Mouse (Mus musculus) olfactory bulb, adult 2 months (tissue): ENCODE results near the gene Psma6. TPM values are rescaled to one million over a fixed set of nuclear protein-coding genes. Genes with fewer than 3 reads are reported as not detected.

ENCODE experiments used
- H3K27ac ChIP-seq: fragments of 200-500 bp; 2 replicates; pipeline ENCODE4 v1.5.1; 2012; ENCODE audit warnings: low read depth, low read length; ENCODE audit not compliant: insufficient read depth
- H3K4me1 ChIP-seq: fragments of 200-500 bp; 2 replicates; pipeline ENCODE4 v1.6.1; 2012; ENCODE audit warnings: low read length; ENCODE audit not compliant: control insufficient read depth, insufficient read depth
- H3K4me3 ChIP-seq: fragments of 200-500 bp; 2 replicates; pipeline ENCODE4 v1.5.1; 2012; ENCODE audit warnings: mild to moderate bottlenecking, low read depth, low read length, moderate library complexity; ENCODE audit not compliant: insufficient read depth
- CTCF ChIP-seq: fragments of 200-500 bp; IDR thresholded peaks from 2 replicates; pipeline ENCODE4 v1.5.1; 2012; ENCODE audit warnings: low read depth, mild to moderate bottlenecking, low read length, moderate library complexity; ENCODE audit not compliant: insufficient read depth
- POLR2A ChIP-seq: fragments of 200-500 bp; IDR thresholded peaks from 2 replicates; pipeline ENCODE4 v1.6.1; 2012; ENCODE audit warnings: mild to moderate bottlenecking, low read depth, low read length, moderate library complexity; ENCODE audit not compliant: insufficient read depth
- WGBS: fragments of 180-500 bp; shearing (Covaris S2); methylation state at CpG from one replicate; pipeline ENCODE4 v1.1.7; 2018; 5-methylcytosine and 5-hydroxymethylcytosine counted together
- polyA plus RNA-seq: library from polyadenylated mRNA; stranded (reverse); fragments of >200 nt; gene quantifications from 2 replicates; pipeline ENCODE4 v1.2.4, GENCODE M21; 2012; ENCODE audit warnings: low replicate concordance; ENCODE audit not compliant: missing spikeins, insufficient read depth, insufficient read length

The Psma6 gene
- polyA plus RNA-seq, 1 experiment = not detected

DNA sequence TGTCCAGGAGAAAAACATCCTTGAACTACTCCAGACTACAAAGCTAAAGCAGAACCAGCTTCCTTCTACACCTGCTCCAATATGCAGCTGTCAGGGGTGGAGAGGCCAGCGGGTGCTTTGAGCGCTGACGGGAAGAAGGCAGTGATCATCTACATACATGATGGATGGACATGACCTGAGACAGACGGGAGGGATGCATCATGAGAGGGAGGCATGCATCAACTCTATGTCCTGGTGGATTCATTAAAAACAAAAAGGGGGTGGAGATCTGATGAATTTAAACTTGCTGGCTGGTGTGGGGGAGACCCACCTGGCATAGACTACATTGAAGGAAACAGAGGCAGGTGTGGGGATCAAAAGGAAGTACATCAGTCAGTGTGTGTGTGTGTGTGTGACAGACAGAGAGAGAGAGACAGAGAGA lies 60.0 kb downstream of the Psma6 start:
- 92% methylated on average over 4 of the region's 4 CpGs for WGBS
- Histone ChIP-seq H3K4me1 (peaks cover 30% of the 10 kb centered on the region), H3K27ac (no peak overlapping the region)

GRCm38 (mm10) chr12:55445583-55445982 lies 61.6 kb downstream of the Psma6 start:
- TF ChIP-seq CTCF (no peak), POLR2A (no peak)
- WGBS = 88% methylated on average over 4 of the region's 4 CpGs
- Histone ChIP-seq H3K27ac (0 out of 2 replicates have a peak overlapping the region, but pooled peaks have one; percentile 93), H3K4me1 (peaks cover 36% of the 10 kb centered on the region), H3K4me3 (no peak overlapping the region)

More for the DNA sequence above, 60.0 kb downstream of the Psma6 start:
- TF ChIP-seq POLR2A (no peak), CTCF (no peak)
- no peak overlapping the region for H3K4me3 ChIP-seq

DNA sequence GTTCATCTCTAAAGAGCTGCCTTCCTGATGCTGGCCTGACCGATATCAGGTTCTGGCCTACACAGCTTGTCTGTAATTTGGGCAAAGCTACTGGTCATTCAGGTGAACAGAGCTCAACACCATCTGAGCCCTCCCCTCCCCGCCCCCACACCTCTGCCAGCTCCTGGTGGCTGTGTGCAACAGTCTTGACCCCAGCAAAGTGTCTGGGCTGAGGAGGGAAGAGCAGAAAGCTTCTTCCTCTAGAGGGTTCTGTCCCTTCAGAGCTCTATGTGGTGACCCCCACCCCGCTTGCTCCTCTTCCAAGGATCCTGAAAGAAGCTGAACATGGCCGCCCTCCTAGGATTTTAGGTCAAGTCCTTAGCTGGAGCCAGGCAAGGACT lies 62.3 kb downstream of the Psma6 start:
- Histone ChIP-seq H3K27ac (peak overlapping the region; percentile 93), H3K4me3 (no peak overlapping the region), H3K4me1 (peaks cover 37% of the 10 kb centered on the region)
- no peak for TF ChIP-seq CTCF
- TF ChIP-seq POLR2A = no peak
- 44% methylated on average over 4 of the region's 4 CpGs for WGBS

DNA sequence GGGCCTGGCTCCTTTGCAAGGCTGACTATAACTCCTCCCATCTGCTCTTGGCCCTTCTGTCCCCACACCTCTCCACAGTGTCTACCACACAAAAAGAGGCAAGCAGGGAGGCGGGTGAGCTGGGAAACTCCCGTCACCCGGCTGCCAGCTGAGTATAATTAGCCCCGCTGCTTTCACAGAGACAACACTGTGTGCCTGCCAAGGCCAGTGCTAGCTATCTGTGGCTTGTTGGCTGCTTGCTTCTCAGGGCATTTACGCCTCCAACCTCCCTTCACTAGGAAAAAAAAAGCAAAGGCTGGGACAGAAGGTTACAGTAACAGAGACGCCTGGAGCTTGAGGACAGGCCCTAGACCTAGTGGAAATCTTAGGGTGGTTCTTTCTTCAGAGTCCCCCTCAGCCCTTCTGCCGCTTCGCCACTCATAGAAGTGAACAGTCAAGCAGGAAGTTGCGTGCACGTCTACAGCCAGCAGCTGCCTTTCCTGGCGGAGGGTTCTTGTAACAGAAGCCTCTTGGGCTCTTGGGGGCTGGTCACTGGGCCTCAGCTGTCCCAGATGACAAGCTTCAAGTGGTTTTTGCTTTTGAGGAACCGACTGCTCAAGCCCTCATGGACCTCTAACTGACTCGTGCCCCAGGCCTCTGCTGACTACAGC lies 62.8 kb downstream of the Psma6 start:
- H3K4me3 ChIP-seq = no peak overlapping the region
- peaks cover 37% of the 10 kb centered on the region for H3K4me1 ChIP-seq
- 2% methylated on average over 13 of the region's 13 CpGs for WGBS
- peak overlapping the region; percentile 93 for H3K27ac ChIP-seq
- TF ChIP-seq POLR2A (no peak), CTCF (no peak)

- Histone ChIP-seq H3K4me1 (peaks cover 37% of the 10 kb centered on the region), H3K4me3 (no peak overlapping the region), H3K27ac (peak overlapping the region; percentile 93)
- no peak for TF ChIP-seq CTCF
- no peak for TF ChIP-seq POLR2A
- WGBS = 55% methylated on average over 11 of the region's 11 CpGs
These were observed 63.4 kb downstream of the Psma6 start for GRCm38 (mm10) chr12:55447396-55447760.

- Histone ChIP-seq H3K4me3 (no peak overlapping the region), H3K4me1 (peaks cover 31% of the 10 kb centered on the region), H3K27ac (no peak overlapping the region)
- no peak for TF ChIP-seq POLR2A
- no peak for TF ChIP-seq CTCF
- 67% methylated on average over 2 of the region's 2 CpGs for WGBS
These were observed 64.4 kb downstream of the Psma6 start for GRCm38 (mm10) chr12:55448457-55448856.

DNA sequence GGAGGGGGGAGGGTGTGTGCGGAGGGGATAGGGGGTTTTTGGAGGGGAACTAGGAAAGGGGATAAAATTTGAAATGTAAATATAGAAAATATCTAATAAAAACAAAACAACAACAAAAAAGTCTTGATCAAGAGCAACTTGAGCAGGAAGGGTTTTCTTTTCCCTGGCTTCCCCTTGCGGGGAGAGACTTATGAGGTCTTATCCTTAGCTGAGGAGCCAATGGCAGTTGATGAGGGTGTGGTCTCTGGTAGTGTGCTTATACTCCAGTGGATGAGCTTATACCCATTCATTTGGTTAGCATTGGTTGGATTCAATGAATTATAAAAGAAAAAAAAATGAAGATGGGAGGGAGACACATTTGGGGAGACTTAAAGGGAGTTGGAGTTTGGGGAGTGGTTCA lies 65.0 kb downstream of the Psma6 start:
- WGBS = 96% methylated on average over 2 of the region's 2 CpGs
- peaks cover 27% of the 10 kb centered on the region for H3K4me1 ChIP-seq
- H3K4me3 ChIP-seq = no peak overlapping the region
- TF ChIP-seq POLR2A = no peak
- TF ChIP-seq CTCF = no peak
- no peak overlapping the region for H3K27ac ChIP-seq

DNA sequence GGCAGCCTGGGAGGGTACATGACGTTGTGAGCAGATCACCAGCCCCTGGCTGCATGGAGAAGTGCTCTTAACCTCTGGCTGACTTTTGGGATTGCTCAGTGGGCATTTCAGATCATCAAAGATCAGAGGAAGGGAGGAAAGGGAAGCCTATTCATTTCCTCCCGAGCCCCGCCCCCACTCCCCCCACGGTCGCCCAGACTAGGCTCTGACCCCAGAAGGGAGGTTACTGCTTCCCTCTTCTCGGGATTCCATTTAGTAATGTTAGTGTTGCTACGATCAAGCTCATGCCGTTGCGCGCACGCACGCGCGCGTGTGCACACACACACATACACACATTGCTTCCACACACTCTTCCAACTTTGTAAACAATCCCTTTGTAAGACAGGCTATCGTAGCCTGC lies 66.4 kb downstream of the Psma6 start:
- WGBS = 68% methylated on average over 16 of the region's 16 CpGs
- Histone ChIP-seq H3K4me1 (peaks cover 29% of the 10 kb centered on the region), H3K27ac (no peak overlapping the region), H3K4me3 (no peak overlapping the region)
- TF ChIP-seq POLR2A (no peak), CTCF (no peak)

DNA sequence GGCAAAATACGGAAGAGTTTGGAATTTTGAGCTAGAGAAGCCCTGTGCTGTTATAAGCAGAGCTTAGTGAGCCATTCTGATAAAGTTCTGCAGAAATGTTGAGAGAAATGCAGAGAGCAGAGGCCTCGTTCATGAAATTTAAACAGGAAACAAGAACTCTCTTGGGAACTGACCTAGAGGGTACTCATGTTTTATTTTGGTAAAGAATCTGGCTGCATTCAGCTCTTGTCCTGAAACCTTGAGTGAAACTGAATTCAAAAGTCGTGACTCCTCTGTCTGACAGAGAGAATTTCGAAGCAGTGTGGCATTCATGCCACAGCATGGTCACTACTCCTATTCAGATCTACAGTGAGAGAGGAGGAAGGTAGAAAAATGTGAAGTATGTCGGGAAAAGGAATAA lies 68.8 kb downstream of the Psma6 start:
- peaks cover 11% of the 10 kb centered on the region; the same call in 1 of the 2 replicates for H3K4me1 ChIP-seq
- WGBS = 75% methylated on average over 5 of the region's 5 CpGs
- TF ChIP-seq CTCF (no peak), POLR2A (no peak)
- H3K27ac ChIP-seq = no peak overlapping the region
- no peak overlapping the region for H3K4me3 ChIP-seq
